Mouse (Mus musculus) embryonic fibroblast, embryonic 13.5 days (primary cell): ENCODE results near the gene Masp1. TPM values are rescaled to one million over a fixed set of nuclear protein-coding genes. Genes with fewer than 3 reads are reported as not detected.

Experiments used
- H3K27ac ChIP-seq: 2 replicates; pipeline ENCODE4 v1.5.1; 2012; ENCODE audit warnings: low read length, control low read depth, inconsistent platforms; ENCODE audit not compliant: insufficient read depth
- H3K4me1 ChIP-seq: 2 replicates; pipeline ENCODE4 v1.6.1; 2011; ENCODE audit warnings: low read length; ENCODE audit not compliant: control insufficient read depth, insufficient read depth
- H3K4me3 ChIP-seq: 2 replicates; pipeline ENCODE4 v1.5.1; 2011; ENCODE audit warnings: mild to moderate bottlenecking, control low read depth, low read length; ENCODE audit not compliant: insufficient read depth
- CTCF ChIP-seq: IDR thresholded peaks from 2 replicates; pipeline ENCODE4 v1.5.1; 2011; ENCODE audit warnings: mild to moderate bottlenecking, control low read depth, low read length, moderate library complexity, borderline replicate concordance; ENCODE audit not compliant: insufficient read depth
- POLR2A ChIP-seq: IDR thresholded peaks from 2 replicates; pipeline ENCODE4 v1.6.1; 2011; ENCODE audit warnings: low read depth, mild to moderate bottlenecking, control low read depth, low read length, moderate library complexity
- polyA plus RNA-seq: library from polyadenylated mRNA; stranded (reverse); fragments of >200 nt; gene quantifications from 2 replicates; pipeline ENCODE4 v1.2.4, GENCODE M21; 2011; ENCODE audit warnings: low read depth; ENCODE audit not compliant: missing spikeins, insufficient read length

Masp1 gene
- polyA plus RNA-seq = 46.1 and 75.1 TPM in 2 replicates

DNA sequence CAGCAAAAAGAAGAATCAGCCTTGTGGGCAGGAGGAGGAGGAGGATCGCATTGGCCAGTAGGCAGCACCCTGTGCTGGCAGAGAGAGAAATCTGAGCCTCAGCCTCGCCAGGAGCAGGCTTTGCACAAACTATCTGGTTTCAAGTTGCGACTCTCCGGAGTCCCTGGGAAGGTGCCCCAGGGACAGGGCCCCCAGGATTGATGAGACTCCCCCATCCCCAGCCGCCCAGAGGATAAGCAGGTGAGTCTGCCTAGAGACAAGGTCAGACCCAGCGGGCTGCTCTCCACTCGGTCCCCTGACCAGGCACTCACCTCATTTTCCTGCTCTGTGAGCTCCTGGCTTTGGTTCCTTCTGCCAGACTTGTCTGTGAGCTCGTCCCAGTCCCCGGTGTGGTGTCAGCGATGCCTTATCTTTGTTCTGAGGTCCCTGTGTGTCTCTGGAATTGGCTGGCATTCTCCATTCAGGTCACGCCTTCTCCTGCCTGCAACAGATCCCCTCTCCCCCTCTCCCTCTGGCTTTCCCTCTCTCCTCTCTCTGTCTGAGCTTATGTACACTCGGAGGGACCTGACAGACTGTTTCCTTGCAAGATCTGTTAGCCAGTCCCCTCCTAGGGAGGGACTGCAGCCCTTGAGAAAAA lies at the start of gene Masp1, which contains the start of gene Rtp4:
Gene Masp1, minus strand, starts transcription at position 581 of the 637 bp plus-strand sequence.
Gene Rtp4, plus strand, starts transcription at position 57 of the 637 bp plus-strand sequence.
- peak; percentile 48; the same call in 1 of the 2 replicates for TF ChIP-seq POLR2A
- TF ChIP-seq CTCF = no peak
- H3K27ac ChIP-seq = peak within 1 kb of the TSS; percentile 28
- peak within 1 kb of the TSS; percentile 55 for H3K4me3 ChIP-seq
- peaks cover 29% of the 10 kb centered on the region for H3K4me1 ChIP-seq

DNA sequence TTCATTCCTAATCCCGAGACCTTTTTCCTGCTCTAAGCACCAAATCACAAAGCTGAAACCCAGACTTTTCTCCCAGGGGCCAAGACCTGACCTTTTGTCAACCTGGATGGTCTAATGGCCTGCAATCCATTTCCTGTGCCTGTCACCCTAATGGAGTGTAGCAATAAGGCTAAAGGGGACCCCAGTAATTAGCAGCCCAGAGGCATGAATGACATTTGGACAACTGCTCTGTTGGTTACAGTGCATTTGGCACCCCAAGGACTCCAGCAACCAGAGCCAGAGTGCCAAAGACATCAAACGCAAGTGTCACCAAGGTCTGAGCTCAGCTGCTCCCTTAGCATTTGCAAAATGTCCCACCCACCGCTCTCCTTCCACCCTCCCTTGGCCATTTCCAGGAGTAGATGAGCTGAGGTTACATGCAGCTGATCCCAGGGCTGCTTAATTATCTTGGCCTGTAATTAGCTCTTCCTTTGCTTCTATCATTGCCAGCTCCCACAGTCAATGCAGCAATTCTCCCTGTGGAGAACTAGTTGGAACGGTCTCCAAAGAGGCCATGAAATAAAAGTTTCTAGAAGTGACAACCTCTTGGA lies 47.8 kb upstream of the Masp1 start:
- Histone ChIP-seq H3K4me3 (no peak overlapping the region), H3K27ac (no peak overlapping the region), H3K4me1 (no peaks in the 10 kb centered on the region)
- no peak for TF ChIP-seq CTCF
- no peak for TF ChIP-seq POLR2A

DNA sequence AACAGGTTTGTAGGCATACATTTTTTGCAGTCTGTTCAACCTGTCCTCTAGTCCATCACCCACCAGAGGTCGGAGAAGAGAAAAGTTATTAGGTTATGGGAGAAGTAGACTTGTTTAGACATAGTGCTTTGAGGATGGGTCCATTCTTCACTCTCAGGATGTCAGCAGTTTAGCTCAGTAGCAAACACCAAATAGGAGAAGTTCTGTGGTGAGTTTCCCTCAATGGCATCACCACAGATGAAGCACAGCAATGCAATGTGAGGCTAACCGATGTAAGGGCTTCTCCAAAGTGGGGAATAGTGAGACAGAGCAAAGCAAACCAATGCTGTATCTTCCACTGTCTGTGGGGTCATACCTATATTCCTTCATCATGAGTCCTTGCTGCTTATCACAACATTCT lies 37.1 kb upstream of the Masp1 start:
- no peak overlapping the region for H3K4me3 ChIP-seq
- H3K4me1 ChIP-seq = no peaks in the 10 kb centered on the region
- no peak for TF ChIP-seq CTCF
- TF ChIP-seq POLR2A = no peak
- no peak overlapping the region for H3K27ac ChIP-seq

DNA sequence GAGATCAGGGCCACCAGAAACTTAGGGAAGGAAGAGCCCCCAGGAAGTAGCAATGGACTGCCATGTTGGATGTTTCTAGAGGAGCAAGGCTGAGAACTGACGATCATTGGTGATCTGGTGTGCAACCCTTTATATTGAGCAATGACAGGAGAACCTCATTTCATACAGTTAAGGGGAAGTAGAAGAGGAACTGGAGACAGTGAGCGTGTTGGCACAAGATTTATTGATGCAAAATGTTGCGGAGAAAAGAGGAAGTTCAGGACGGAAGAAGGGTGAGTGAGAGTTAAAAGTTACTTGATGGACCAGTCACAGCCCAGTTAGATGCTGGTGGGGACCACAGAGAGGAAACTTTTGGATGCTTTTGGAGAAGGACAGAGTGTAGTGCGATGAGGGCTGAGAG lies 36.6 kb upstream of the Masp1 start:
- Histone ChIP-seq H3K4me1 (no peaks in the 10 kb centered on the region), H3K4me3 (no peak overlapping the region), H3K27ac (no peak overlapping the region)
- TF ChIP-seq CTCF (no peak), POLR2A (no peak)

DNA sequence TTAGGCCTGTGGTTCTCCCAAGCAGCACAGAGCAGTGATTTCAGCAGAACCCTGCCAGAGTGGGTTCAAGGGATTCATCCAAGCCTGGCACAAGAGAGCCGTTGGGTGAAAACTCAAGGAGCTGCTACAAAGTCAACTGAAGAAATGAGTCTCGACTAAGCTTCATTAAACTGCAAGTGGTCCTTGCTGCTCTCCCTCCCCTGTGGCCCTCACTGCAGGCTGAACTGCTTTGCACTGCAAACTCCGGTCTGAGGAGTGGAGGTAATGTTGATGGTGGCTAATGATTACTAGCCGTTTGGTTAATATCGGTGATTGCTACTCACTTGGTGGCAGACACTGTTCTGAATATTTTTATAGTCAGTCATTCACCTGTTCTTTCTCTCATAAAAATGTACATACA lies 34.1 kb upstream of the Masp1 start:
- TF ChIP-seq POLR2A = no peak
- H3K4me3 ChIP-seq = no peak overlapping the region
- no peak overlapping the region for H3K27ac ChIP-seq
- no peaks in the 10 kb centered on the region for H3K4me1 ChIP-seq

DNA sequence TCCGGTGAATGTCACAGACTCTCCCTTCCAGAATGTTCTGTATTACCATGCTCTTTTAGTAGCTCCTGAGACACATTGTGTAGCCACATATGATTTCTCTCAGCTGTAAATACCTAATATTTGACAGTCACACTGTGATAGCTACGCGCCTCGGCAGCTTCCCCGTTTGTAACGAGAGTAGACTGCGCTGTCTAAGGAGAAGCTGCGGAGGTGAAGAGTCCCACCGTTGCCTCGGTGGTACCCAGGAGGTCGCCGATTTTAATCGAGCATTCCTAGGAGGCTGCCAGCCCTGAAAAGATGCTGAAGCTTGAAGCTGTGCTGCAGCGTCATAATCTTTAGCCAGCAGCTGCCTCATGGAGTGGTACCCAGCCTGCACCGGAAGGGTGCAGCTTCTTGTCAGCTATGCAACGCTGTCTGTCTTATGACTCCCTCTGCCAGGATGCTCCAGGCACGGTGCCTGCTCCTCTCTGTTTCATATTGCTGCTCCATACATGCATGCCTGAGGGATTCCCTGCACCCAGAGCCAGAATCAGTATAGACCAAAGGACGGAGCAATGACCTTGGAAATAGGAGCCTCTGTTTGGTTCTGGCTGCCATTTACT lies 30.5 kb upstream of the Masp1 start:
- H3K4me3 ChIP-seq = no peak overlapping the region
- no peaks in the 10 kb centered on the region; the same call in 1 of the 2 replicates for H3K4me1 ChIP-seq

DNA sequence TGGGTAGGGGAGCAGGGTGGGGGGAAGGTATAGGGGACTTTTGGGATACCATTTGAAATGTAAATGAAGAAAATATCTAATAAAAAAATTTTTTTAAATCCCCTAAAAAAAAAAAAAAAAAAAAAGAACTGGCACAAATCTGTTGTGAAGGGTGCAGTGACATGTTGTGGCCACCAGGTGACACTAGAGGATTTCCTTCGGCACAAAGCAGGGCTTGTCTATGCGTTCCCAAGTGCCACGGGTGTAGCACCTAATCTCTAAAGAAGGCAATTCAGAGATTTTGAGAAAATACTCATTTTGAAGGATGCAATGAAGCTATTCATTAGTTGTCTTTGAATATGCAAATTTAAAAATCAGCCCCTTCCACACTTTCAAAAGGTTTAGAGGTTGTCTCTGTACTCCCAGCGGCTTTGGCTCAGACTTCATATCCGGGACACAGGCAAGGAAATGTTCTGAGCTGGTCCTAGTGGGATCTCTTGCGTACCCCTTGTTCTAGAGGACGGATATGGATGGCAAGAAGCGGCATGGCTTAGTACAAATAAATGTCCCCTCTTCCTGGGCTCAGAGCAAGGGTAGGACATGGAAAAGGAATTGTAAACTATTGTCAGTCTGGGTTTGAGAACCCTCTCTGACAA lies 29.8 kb upstream of the Masp1 start:
- no peak for TF ChIP-seq POLR2A
- peak; percentile 86; the same call in 1 of the 2 replicates for TF ChIP-seq CTCF
- H3K27ac ChIP-seq = no peak overlapping the region
- no peaks in the 10 kb centered on the region; the same call in 1 of the 2 replicates for H3K4me1 ChIP-seq
- H3K4me3 ChIP-seq = no peak overlapping the region

More for the DNA sequence above, 30.5 kb upstream of the Masp1 start:
- TF ChIP-seq POLR2A = no peak
- TF ChIP-seq CTCF = no peak
- H3K27ac ChIP-seq = no peak overlapping the region

DNA sequence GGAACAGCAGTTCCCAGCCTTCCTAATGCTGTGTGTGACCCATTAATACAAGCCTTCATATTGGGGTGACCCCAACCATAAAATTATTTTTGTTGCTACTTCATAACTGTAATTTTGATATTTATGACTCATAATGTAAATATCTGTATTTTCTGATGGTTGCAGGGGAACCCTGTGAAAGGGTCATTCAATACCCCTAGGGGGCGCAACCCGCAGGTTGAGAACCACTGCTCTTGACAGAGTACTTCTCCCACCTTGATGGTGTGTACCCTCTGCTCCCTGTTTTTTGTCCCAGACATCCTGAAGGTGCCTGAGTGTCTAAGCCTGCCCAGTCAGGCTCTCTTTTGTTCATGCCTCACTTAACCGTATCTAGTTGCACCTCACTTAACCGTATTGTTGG lies 27.2 kb upstream of the Masp1 start:
- Histone ChIP-seq H3K4me3 (no peak overlapping the region), H3K4me1 (no peaks in the 10 kb centered on the region; the same call in 1 of the 2 replicates)
- TF ChIP-seq POLR2A (no peak), CTCF (no peak)

DNA sequence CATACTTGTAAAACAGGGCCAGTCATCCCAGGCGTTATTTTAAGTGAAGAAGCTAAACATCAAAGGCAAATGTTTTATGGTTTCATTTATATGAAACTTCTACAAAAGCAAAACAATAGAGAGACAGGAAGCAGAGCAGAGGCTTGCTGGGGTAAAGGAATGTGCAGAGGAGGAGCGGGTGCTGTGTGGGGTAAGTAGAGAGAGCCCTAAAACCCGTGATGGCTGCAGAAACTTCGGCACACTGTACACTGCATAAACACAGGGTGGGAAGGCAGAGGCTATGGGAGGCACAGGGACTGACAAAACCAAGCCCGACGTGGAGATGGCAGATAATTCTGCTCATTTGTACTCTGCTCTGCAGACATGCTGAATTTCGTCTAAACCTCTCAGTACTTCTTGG lies 23.7 kb upstream of the Masp1 start:
- TF ChIP-seq POLR2A (no peak), CTCF (no peak)
- H3K4me3 ChIP-seq = no peak overlapping the region
- no peaks in the 10 kb centered on the region; the same call in 1 of the 2 replicates for H3K4me1 ChIP-seq
- no peak overlapping the region for H3K27ac ChIP-seq

More for the DNA sequence above, 27.2 kb upstream of the Masp1 start:
- H3K27ac ChIP-seq = no peak overlapping the region
